Mouse (Mus musculus) liver, adult 2 months (tissue): ENCODE results near the gene Rad21l. TPM values are rescaled to one million over a fixed set of nuclear protein-coding genes. Genes with fewer than 3 reads are reported as not detected.
A peak's percentile ranks its signal among the peaks of the same experiment; 100 is the strongest.

Experiments used
- DNase-seq: peaks from one replicate; pipeline ENCODE4 v3.0.0-alpha.2; 2011; ENCODE audit warnings: low read depth, low spot score; ENCODE audit errors: extremely low read depth
- H3K27ac ChIP-seq: fragments of 200-500 bp; replicated peaks from 2 replicates; pipeline ENCODE4 v1.5.1; 2012; ENCODE audit warnings: low read depth, mild to moderate bottlenecking, control low read depth, inconsistent platforms, low read length; ENCODE audit not compliant: insufficient read depth
- H3K27me3 ChIP-seq: fragments of 200-500 bp; 2 replicates; pipeline ENCODE4 v1.6.1; 2012; ENCODE audit warnings: mild to moderate bottlenecking, moderate library complexity, low read length, inconsistent platforms; ENCODE audit not compliant: control insufficient read depth, insufficient read depth
- H3K36me3 ChIP-seq: fragments of 200-500 bp; 2 replicates; pipeline ENCODE4 v1.6.1; 2012; ENCODE audit warnings: low read length, inconsistent platforms; ENCODE audit not compliant: control insufficient read depth, insufficient read depth
- H3K4me1 ChIP-seq: fragments of 200-500 bp; 2 replicates; pipeline ENCODE4 v1.6.1; 2011; ENCODE audit warnings: low read length; ENCODE audit not compliant: control insufficient read depth, insufficient read depth
- H3K4me3 ChIP-seq: fragments of 200-500 bp; 2 replicates; pipeline ENCODE4 v1.5.1; 2011; ENCODE audit warnings: low read depth, mild to moderate bottlenecking, control low read depth, low read length, moderate library complexity; ENCODE audit not compliant: insufficient read depth
- H3K79me2 ChIP-seq: fragments of 200-500 bp; 2 replicates; pipeline ENCODE4 v1.6.1; 2012; ENCODE audit warnings: inconsistent platforms, mild to moderate bottlenecking, low read length, moderate library complexity; ENCODE audit not compliant: control insufficient read depth, insufficient read depth
- H3K9ac ChIP-seq: fragments of 200-500 bp; 2 replicates; pipeline ENCODE4 v1.6.1; 2012; ENCODE audit warnings: low read depth, mild to moderate bottlenecking, control low read depth, inconsistent platforms, low read length
- CTCF ChIP-seq: fragments of 200-500 bp; IDR thresholded peaks from 2 replicates; pipeline ENCODE4 v1.5.1; 2011; ENCODE audit warnings: low read depth, low read length, control low read depth
- POLR2A ChIP-seq: fragments of 200-500 bp; IDR thresholded peaks from 2 replicates; pipeline ENCODE4 v1.6.1; 2011; ENCODE audit warnings: low read length, control low read depth; ENCODE audit not compliant: insufficient read depth; ENCODE audit errors: extremely low read depth
- WGBS: fragments of 180-500 bp; shearing (Covaris S2); methylation state at CpG from one replicate; pipeline ENCODE4 v1.1.7; 2018; 5-methylcytosine and 5-hydroxymethylcytosine counted together
- polyA plus RNA-seq: library from polyadenylated mRNA; depleted of rRNA; stranded (reverse); fragments of >200 nt; gene quantifications from 2 replicates; pipeline ENCODE4 v1.2.3, GENCODE M21; 2012
- total RNA-seq: library from RNA; depleted of rRNA; stranded (reverse); fragments of >200 nt; gene quantifications from 2 replicates; pipeline ENCODE4 v1.2.3, GENCODE M21; 2014

The Rad21l gene
- total and polyA plus RNA-seq, 2 experiments, result not detected

DNA sequence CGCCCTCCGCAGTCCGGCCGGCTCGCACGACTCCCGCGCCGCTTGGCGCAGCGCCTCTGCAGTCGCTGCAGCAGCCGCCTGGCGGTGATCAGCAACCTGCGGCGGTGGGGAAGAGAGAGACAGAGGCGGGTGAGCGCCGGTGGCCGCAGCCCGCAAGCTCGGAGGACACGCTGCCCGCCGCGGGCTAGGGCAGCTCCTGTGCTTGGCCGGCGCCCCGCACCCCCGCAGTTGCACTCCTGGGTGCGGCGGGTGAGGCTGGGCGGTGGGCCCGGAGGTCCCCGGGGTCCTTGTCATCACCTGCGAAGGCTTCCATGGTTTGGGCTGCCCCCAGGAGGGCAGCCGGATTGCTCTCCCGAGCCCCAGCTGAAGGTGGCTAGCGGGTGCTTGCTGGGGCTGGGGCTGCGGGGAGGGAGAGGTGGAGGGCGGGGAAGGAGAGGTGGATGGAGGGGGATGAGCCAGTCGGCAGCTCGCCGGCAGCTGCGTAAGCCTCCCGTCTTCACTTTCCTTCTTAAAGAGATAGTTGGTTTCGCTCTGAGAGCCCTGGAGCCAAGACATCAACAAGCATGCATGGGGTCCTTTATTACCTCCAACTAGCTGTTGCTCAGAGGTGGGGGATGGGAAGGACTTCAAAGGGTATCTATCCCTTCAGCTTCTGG, 36.0 kb downstream of the Rad21l start, which contains the start of gene Snph:
Gene Snph (minus strand): TSS at position 435 of the 656 bp plus-strand sequence.
- 0 out of 2 replicates have a peak within 1 kb of the TSS, but pooled peaks have one; percentile 10 for H3K9ac ChIP-seq
- no peak for DNase-seq
- H3K36me3 ChIP-seq, result no peaks in the 10 kb centered on the region
- H3K4me3 ChIP-seq, result peak within 1 kb of the TSS; percentile 42; the same call in 1 of the 2 replicates
- no peak within 1 kb of the TSS for H3K27ac ChIP-seq
- no peaks in the 10 kb centered on the region; the same call in 1 of the 2 replicates for H3K4me1 ChIP-seq
- TF ChIP-seq CTCF, result peak; percentile 52
- no peak for TF ChIP-seq POLR2A
- peaks cover 8% of the 10 kb centered on the region for H3K27me3 ChIP-seq
- 2% methylated on average over 47 of the region's 47 CpGs for WGBS
- H3K79me2 ChIP-seq, result no peaks in the 10 kb centered on the region

- no peak for TF ChIP-seq CTCF
- TF ChIP-seq POLR2A, result no peak
- WGBS, result 6% methylated on average over 22 of the region's 22 CpGs
- peaks cover 8% of the 10 kb centered on the region for H3K27me3 ChIP-seq
- no peaks in the 10 kb centered on the region; the same call in 1 of the 2 replicates for H3K4me1 ChIP-seq
- peak overlapping the region; percentile 42; the same call in 1 of the 2 replicates for H3K4me3 ChIP-seq
- no peak for DNase-seq
- 0 out of 2 replicates have a peak overlapping the region, but pooled peaks have one; percentile 10 for H3K9ac ChIP-seq
- no peaks in the 10 kb centered on the region for H3K36me3 ChIP-seq
- no peak overlapping the region for H3K27ac ChIP-seq
- H3K79me2 ChIP-seq, result no peaks in the 10 kb centered on the region
Measured at GRCm38 (mm10) chr2:151631406-151632158, 36.8 kb downstream of the Rad21l start.

- TF ChIP-seq CTCF (no peak), POLR2A (no peak)
- no peaks in the 10 kb centered on the region for H3K36me3 ChIP-seq
- no peaks in the 10 kb centered on the region for H3K79me2 ChIP-seq
- no peak overlapping the region for H3K9ac ChIP-seq
- no peaks in the 10 kb centered on the region; the same call in 1 of the 2 replicates for H3K4me1 ChIP-seq
- H3K4me3 ChIP-seq, result no peak overlapping the region
- H3K27me3 ChIP-seq, result peaks cover 8% of the 10 kb centered on the region
- DNase-seq, result no peak
- WGBS, result 75% methylated on average over 7 of the region's 7 CpGs
- H3K27ac ChIP-seq, result no peak overlapping the region
Measured at GRCm38 (mm10) chr2:151629310-151629709, 39.0 kb downstream of the Rad21l start.

DNA sequence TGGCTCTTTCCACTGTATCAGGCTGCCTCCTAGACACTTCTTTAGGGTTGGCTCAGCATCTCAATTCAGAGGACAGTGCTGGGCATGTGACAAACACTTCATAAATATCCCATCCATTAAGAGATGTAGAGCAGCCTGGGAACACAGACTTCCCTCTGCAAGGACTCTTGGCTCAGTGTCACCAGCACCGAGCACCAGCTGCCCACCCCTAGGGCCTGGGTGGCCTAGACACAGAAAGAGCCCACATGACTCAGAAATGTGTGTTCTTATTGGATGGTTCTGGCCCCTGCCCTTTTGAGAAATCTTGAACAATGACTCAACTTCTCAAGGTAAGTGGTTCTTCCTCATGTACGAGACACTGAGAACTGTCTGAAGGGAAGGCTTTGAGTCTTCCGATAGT, 40.3 kb downstream of the Rad21l start:
- peaks cover 8% of the 10 kb centered on the region for H3K27me3 ChIP-seq
- no peaks in the 10 kb centered on the region; the same call in 1 of the 2 replicates for H3K4me1 ChIP-seq
- no peaks in the 10 kb centered on the region for H3K36me3 ChIP-seq
- no peak for TF ChIP-seq POLR2A
- no peak for TF ChIP-seq CTCF
- H3K9ac ChIP-seq, result no peak overlapping the region
- H3K27ac ChIP-seq, result no peak overlapping the region
- 95% methylated on average over 3 of the region's 3 CpGs for WGBS
- no peak overlapping the region for H3K4me3 ChIP-seq
- DNase-seq, result no peak
- no peaks in the 10 kb centered on the region for H3K79me2 ChIP-seq

GRCm38 (mm10) chr2:151626296-151626695, 42.0 kb downstream of the Rad21l start:
- H3K27ac ChIP-seq, result no peak overlapping the region
- 91% methylated on average over 7 of the region's 7 CpGs for WGBS
- no peaks in the 10 kb centered on the region for H3K36me3 ChIP-seq
- no peak overlapping the region for H3K4me3 ChIP-seq
- H3K4me1 ChIP-seq, result no peaks in the 10 kb centered on the region
- no peaks in the 10 kb centered on the region; the same call in 1 of the 2 replicates for H3K27me3 ChIP-seq
- no peak for DNase-seq
- TF ChIP-seq CTCF (no peak), POLR2A (no peak)
- H3K9ac ChIP-seq, result no peak overlapping the region
- no peaks in the 10 kb centered on the region for H3K79me2 ChIP-seq
